Mouse (Mus musculus) CH12.LX (cell line): Measurements from ENCODE around the gene Ms4a4d. TPM values are rescaled to one million over a fixed set of nuclear protein-coding genes. Genes with fewer than 3 reads are reported as not detected.

Experiments used
- DNase-seq: peaks from one replicate; pipeline ENCODE4 v3.0.0-alpha.2; 2013; ENCODE audit errors: extremely low read depth
- H3K27ac ChIP-seq: 2 replicates; pipeline ENCODE4 v1.5.1; 2012; ENCODE audit warnings: low read depth, mild to moderate bottlenecking, control low read depth, moderate library complexity; ENCODE audit not compliant: insufficient read depth
- H3K27me3 ChIP-seq: replicated peaks from 2 replicates; pipeline ENCODE3; 2012; ENCODE audit warnings: inconsistent platforms
- H3K36me3 ChIP-seq, 2 experiments: replicated peaks in 1 of 2; 2 replicates each; pipeline versions ENCODE3 to v1.6.1; 2012; ENCODE audit warnings: inconsistent platforms in 1 of 2, low read length in 1 of 2, mild to moderate bottlenecking in 1 of 2, mixed read lengths in 1 of 2, moderate library complexity in 1 of 2; ENCODE audit not compliant: control insufficient read depth in 1 of 2, insufficient read depth in 1 of 2
- H3K4me1 ChIP-seq, 2 experiments: 2 replicates each; pipeline ENCODE4 v1.6.1; 2012; ENCODE audit warnings: inconsistent platforms in 1 of 2, moderate library complexity in 1 of 2; ENCODE audit not compliant: insufficient read depth in 2 of 2, control insufficient read depth in 1 of 2
- H3K4me2 ChIP-seq: 2 replicates; pipeline ENCODE4 v1.6.1; 2012; ENCODE audit warnings: low read depth, mild to moderate bottlenecking, control low read depth; ENCODE audit not compliant: poor library complexity, insufficient read depth, severe bottlenecking
- H3K4me3 ChIP-seq, 3 experiments: fragments of 150-350 bp in 1 of 3; sonication (generic) in 1 of 3; replicated peaks in 1 of 3; 2 replicates each; pipeline versions ENCODE3 to v1.5.1; 2011 to 2012; ENCODE audit warnings: low read depth in 2 of 3, low read length in 2 of 3, mild to moderate bottlenecking in 2 of 3, moderate library complexity in 2 of 3, control low read depth in 1 of 3, improper control_type of control experiment in 1 of 3, inconsistent platforms in 1 of 3, mixed read lengths in 1 of 3; ENCODE audit not compliant: poor library complexity in 1 of 3
- H3K79me2 ChIP-seq: replicated peaks from 2 replicates; pipeline ENCODE4 v1.6.1; 2012; ENCODE audit warnings: mild to moderate bottlenecking, moderate library complexity; ENCODE audit not compliant: control insufficient read depth, poor library complexity, insufficient read depth, severe bottlenecking; ENCODE audit errors: extremely low read depth
- H3K9ac ChIP-seq: 2 replicates; pipeline ENCODE4 v1.6.1; 2012; ENCODE audit warnings: low read depth, mild to moderate bottlenecking, control low read depth, moderate library complexity; ENCODE audit not compliant: insufficient read depth
- H3K9me3 ChIP-seq: replicated peaks from 2 replicates; pipeline ENCODE3; 2012; ENCODE audit warnings: low read length, inconsistent platforms, mixed read lengths
- BHLHE40 ChIP-seq: IDR thresholded peaks from 2 replicates; pipeline ENCODE4 v1.6.1; 2011; ENCODE audit warnings: mild to moderate bottlenecking, low read depth, low read length, improper control_type of control experiment
- CHD2 ChIP-seq: IDR thresholded peaks from 2 replicates; pipeline ENCODE4 v1.6.1; 2011; ENCODE audit warnings: low read length, improper control_type of control experiment
- CTCF ChIP-seq, 2 experiments: IDR thresholded peaks in 1 of 2; conservative IDR thresholded peaks in 1 of 2; 2 replicates each; pipeline ENCODE4 v1.5.1; 2011 to 2012; ENCODE audit warnings: low read depth in 2 of 2, low read length in 2 of 2, improper control_type of control experiment in 1 of 2, inconsistent platforms in 1 of 2, mild to moderate bottlenecking in 1 of 2, moderate library complexity in 1 of 2
- EP300 ChIP-seq: IDR thresholded peaks from 2 replicates; pipeline ENCODE4 v1.6.1; 2011; ENCODE audit warnings: low read length, improper control_type of control experiment
- GABPA ChIP-seq: IDR thresholded peaks from 2 replicates; pipeline ENCODE4 v1.6.1; 2012; ENCODE audit warnings: low read depth, low read length, improper control_type of control experiment, inconsistent platforms; ENCODE audit not compliant: insufficient replicate concordance
- JUN ChIP-seq: IDR thresholded peaks from 2 replicates; pipeline ENCODE4 v1.6.1; 2011; ENCODE audit warnings: low read depth, mild to moderate bottlenecking, low read length, improper control_type of control experiment, moderate library complexity; ENCODE audit not compliant: insufficient read depth
- KAT2A ChIP-seq: IDR thresholded peaks from 2 replicates; pipeline ENCODE4 v1.6.1; 2012; ENCODE audit warnings: low read length, improper control_type of control experiment, inconsistent platforms; ENCODE audit not compliant: insufficient replicate concordance
- MAX ChIP-seq: IDR thresholded peaks from 2 replicates; pipeline ENCODE4 v1.6.1; 2011; ENCODE audit warnings: low read length, improper control_type of control experiment
- MAZ ChIP-seq: IDR thresholded peaks from 2 replicates; pipeline ENCODE4 v1.6.1; 2012; ENCODE audit warnings: low read depth, mild to moderate bottlenecking, inconsistent platforms, low read length, improper control_type of control experiment, moderate library complexity
- POLR2A ChIP-seq: IDR thresholded peaks from 2 replicates; pipeline ENCODE4 v1.6.1; 2011; ENCODE audit warnings: low read depth, mild to moderate bottlenecking, improper control_type of control experiment, low read length
- POLR2AphosphoS2 ChIP-seq: IDR thresholded peaks from 2 replicates; pipeline ENCODE4 v1.6.1; 2011; ENCODE audit warnings: low read depth, low read length, improper control_type of control experiment
- RAD21 ChIP-seq: IDR thresholded peaks from 2 replicates; pipeline ENCODE4 v1.6.1; 2011; ENCODE audit warnings: low read depth, mild to moderate bottlenecking, low read length, improper control_type of control experiment, moderate library complexity
- TBP ChIP-seq: conservative IDR thresholded peaks from 2 replicates; pipeline ENCODE4 v1.6.1; 2011; ENCODE audit warnings: low read depth, low read length, improper control_type of control experiment
- TCF12 ChIP-seq: IDR thresholded peaks from 2 replicates; pipeline ENCODE4 v1.6.1; 2014; ENCODE audit warnings: low read depth, mild to moderate bottlenecking, inconsistent platforms, low read length, improper control_type of control experiment
- USF2 ChIP-seq: conservative IDR thresholded peaks from 2 replicates; pipeline ENCODE4 v1.6.1; 2011; ENCODE audit warnings: low read depth, low read length, improper control_type of control experiment
- ZKSCAN1 ChIP-seq: IDR thresholded peaks from 2 replicates; pipeline ENCODE4 v1.6.1; 2012; ENCODE audit warnings: low read depth, inconsistent platforms, low read length, improper control_type of control experiment, borderline replicate concordance
- ZMIZ1 ChIP-seq: IDR thresholded peaks from 2 replicates; pipeline ENCODE4 v1.6.1; 2012; ENCODE audit warnings: low read depth, mild to moderate bottlenecking, inconsistent platforms, low read length, improper control_type of control experiment
- dilution Hi-C: fragments of 300-500 bp; cut with MboI; formaldehyde crosslinking; loops from 2 replicates; pipeline ENCODE4 v1.14.3; 2020; ENCODE audit warnings: low sequenced_read_pairs; ENCODE audit not compliant: extremely low pct_unique_long_range_greater_than_20kb, extremely low pct_ligation_motif_present
- in situ Hi-C: fragments of 300-500 bp; cut with MboI; formaldehyde crosslinking; loops from 3 replicates; pipeline ENCODE4 v1.14.3; 2019; ENCODE audit warnings: low sequenced_read_pairs, low pct_ligation_motif_present, low pct_unique_long_range_greater_than_20kb, mixed read lengths
- polyA plus RNA-seq: library from polyadenylated mRNA; unstranded; fragments of >175 nt; gene quantifications from 2 replicates; pipeline ENCODE4 v1.2.1, GENCODE M21; 2012; ENCODE audit warnings: low read depth; ENCODE audit not compliant: insufficient read length
- total RNA-seq, 2 experiments: library from RNA; depleted of rRNA; stranded (reverse); fragments of 300-350 nt in 1 of 2; fragments of >200 nt in 1 of 2; gene quantifications; 2 replicates each; pipeline ENCODE4 v1.2.3; 2012 to 2014

The Ms4a4d gene
- total and polyA plus RNA-seq, 3 experiments: not detected

DNA sequence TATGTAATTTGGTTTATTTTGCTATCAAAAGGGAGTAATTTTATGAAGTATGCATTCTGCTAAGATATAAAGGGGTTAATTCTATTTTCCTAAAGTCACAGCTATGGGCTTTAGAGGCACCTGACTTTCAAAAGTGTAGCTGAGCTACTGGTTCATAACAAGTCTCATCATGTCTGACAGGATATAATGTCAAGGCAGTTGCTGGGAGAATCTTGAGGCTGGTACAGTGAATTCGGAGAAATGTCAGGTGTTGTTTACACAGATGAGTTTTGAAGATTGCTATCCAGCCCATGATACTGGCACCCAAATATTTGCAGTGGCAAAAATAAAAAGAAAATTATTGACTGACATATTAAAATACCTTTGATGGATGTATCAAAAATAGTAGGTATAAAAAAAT, 31.7 kb upstream of the Ms4a4d start:
- TF ChIP-seq GABPA: no peak
- TF ChIP-seq EP300: no peak
- TF ChIP-seq POLR2A: no peak
- no peak for TF ChIP-seq CTCF (conservative IDR thresholded peaks at IDR 0.05 in 1 of 2, IDR thresholded peaks at IDR 0.05 in 1 of 2; ENCODE audit: low read depth in 2 of 2, low read length in 2 of 2)
- TF ChIP-seq BHLHE40: no peak
- no peak for TF ChIP-seq POLR2AphosphoS2
- TF ChIP-seq KAT2A: no peak
- TF ChIP-seq TCF12: no peak
- TF ChIP-seq USF2: no peak
- TF ChIP-seq RAD21: no peak
- no peak for TF ChIP-seq CHD2
- no peak for TF ChIP-seq ZKSCAN1
- no peak for TF ChIP-seq TBP
- TF ChIP-seq, all 38 proteins: peak for 0
- H3K27me3 ChIP-seq: no peaks in the 10 kb centered on the region
- H3K4me1 ChIP-seq: no peaks in the 10 kb centered on the region
- no peak overlapping the region for H3K9ac ChIP-seq
- no peaks in the 10 kb centered on the region for H3K36me3 ChIP-seq
- H3K27ac ChIP-seq: no peak overlapping the region
- in situ Hi-C loops (no loop called here), dilution Hi-C loops (no loop called here)
- H3K4me2 ChIP-seq: no peak overlapping the region
- H3K9me3 ChIP-seq: no peaks in the 10 kb centered on the region
- DNase-seq: no peak
- no peak overlapping the region for H3K4me3 ChIP-seq
- no peaks in the 10 kb centered on the region for H3K79me2 ChIP-seq

GRCm38 (mm10) chr19:11513458-11513857, 23.1 kb upstream of the Ms4a4d start:
- peaks cover 2 to 30% of the 10 kb centered on the region in 2 experiments for H3K4me1 ChIP-seq
- H3K79me2 ChIP-seq: no peaks in the 10 kb centered on the region
- no peaks in the 10 kb centered on the region for H3K27me3 ChIP-seq
- no peak overlapping the region for H3K4me2 ChIP-seq
- no peaks in the 10 kb centered on the region for H3K36me3 ChIP-seq
- no peaks in the 10 kb centered on the region for H3K9me3 ChIP-seq
- dilution Hi-C loops: no loop called here
- H3K4me3 ChIP-seq: no peak overlapping the region
- DNase-seq: no peak
- TF ChIP-seq EP300 (no peak), CTCF (conservative IDR thresholded peaks at IDR 0.05 in 1 of 2, IDR thresholded peaks at IDR 0.05 in 1 of 2; ENCODE audit: low read depth in 2 of 2, low read length in 2 of 2) (no peak), MAZ (no peak), ZMIZ1 (no peak), MAX (no peak), TCF12 (no peak)
- in situ Hi-C loops: no loop called here
- no peak overlapping the region for H3K27ac ChIP-seq
- no peak overlapping the region for H3K9ac ChIP-seq

DNA sequence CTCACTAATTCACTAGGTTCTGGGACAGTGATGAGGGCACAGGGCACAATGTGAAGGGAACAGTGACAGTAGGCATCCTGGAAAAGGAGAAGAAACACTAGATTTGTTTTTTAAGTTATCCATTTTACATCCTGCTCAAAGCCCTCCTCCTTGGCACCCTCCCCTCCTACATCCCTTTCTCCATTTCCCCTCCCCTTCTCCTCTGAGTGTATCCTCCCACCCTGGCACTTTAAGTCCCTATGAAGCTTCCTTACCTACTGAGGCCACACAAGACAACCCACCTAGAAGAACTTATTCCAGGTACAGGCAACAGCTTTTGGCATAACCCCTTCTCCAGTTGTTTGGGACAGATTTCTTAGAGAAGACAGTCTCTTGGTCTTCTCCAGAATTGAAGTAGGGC, 20.4 kb upstream of the Ms4a4d start, which contains the start of gene Ms4a6b:
Ms4a6b (plus strand) TSS at position 267 of the 400 bp plus-strand sequence.
- H3K9me3 ChIP-seq: no peaks in the 10 kb centered on the region
- no peak within 1 kb of the TSS for H3K9ac ChIP-seq
- DNase-seq: no peak
- no peaks in the 10 kb centered on the region for H3K36me3 ChIP-seq
- H3K4me2 ChIP-seq: no peak within 1 kb of the TSS
- dilution Hi-C loops (no loop called here), in situ Hi-C loops (no loop called here)
- no peak within 1 kb of the TSS for H3K27ac ChIP-seq
- H3K4me3 ChIP-seq: no peak within 1 kb of the TSS
- H3K79me2 ChIP-seq: no peaks in the 10 kb centered on the region
- H3K27me3 ChIP-seq: no peaks in the 10 kb centered on the region
- H3K4me1 ChIP-seq: peaks cover 2 to 36% of the 10 kb centered on the region in 2 experiments
- TF ChIP-seq TCF12 (no peak), ZMIZ1 (no peak), JUN (no peak)
